Mouse (Mus musculus) monocyte, adult 59 days (primary cell): ENCODE data around the gene Cep170b. TPM values are rescaled to one million over a fixed set of nuclear protein-coding genes. Genes with fewer than 3 reads are reported as not detected.

Source experiments
- total RNA-seq, 2 experiments: library from RNA; stranded (reverse); gene quantifications; one replicate each; pipeline ENCODE4 v1.2.4; 2023

The Cep170b gene
- 1 to 10 TPM in 1 of 2 experiments, under 1 TPM in 1; 0.68 to 2.7 TPM for total RNA-seq

DNA sequence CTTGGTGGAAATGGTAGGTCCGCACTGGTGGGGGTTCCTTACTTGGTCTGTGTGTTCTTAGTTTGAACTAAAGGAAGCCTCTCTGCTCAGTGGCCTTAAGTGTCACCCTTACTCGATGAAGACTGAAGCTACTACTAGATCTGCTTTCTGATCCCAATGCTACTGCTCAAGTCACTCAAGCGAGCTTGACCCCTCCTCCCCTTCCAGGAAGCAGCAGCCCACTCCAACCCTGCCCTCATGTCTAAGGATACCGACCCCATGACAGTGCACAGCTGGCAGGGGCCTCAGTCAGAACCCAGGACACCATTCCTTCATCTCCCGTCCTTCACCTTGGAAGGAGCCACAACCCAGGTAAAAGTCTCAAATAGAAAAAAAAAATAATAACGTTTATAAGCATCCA is at the start of gene Cep170b:
Cep170b (plus strand) TSS at position 240 of the 400 bp plus-strand sequence.

DNA sequence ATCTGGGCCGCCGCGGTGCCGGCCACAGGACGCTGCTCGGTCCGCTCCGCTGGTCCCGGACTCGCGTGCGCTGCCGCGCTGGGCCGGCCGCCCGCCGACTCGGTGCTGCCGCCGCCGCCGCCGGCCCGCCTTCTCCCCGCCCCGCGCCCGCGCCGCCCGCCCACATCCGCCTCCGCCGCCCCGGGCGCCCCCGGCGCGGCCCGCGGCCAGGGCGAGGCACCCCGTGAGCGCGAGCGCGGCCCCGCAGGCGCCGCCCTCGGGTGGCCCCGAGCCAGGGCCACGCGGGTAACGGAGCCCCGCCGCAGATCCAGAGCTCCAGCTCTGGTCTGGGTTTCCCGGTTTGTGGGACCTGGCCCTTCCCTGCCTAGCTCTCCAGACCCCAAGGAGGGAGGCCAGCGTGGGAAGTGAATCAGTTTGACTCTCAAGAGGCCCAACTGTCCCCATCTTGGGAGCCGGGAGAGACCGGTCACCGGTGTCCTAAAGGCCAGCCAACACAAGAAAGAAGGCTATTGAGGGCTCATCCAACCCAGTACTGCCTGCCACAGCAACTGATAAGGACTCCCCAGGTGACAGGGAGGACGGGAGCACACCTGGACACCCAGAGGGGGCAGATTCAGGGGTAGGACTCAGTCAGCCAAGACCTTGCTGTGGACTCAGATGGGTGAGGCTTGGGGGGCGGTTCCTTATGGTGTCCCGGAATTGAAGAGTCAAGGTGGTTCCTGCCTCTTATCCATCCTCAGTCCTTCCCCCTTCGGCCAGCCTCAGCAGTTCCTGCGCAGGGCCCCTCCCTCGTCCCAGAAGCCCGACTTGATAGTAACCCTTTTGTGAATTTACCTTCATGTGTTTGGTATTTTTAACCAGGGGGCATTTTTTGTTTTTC is 45.9 kb upstream of the Cep170b start, which contains the start of gene Akt1:
Akt1 (minus strand) TSS at position 753 of the 880 bp plus-strand sequence.

DNA sequence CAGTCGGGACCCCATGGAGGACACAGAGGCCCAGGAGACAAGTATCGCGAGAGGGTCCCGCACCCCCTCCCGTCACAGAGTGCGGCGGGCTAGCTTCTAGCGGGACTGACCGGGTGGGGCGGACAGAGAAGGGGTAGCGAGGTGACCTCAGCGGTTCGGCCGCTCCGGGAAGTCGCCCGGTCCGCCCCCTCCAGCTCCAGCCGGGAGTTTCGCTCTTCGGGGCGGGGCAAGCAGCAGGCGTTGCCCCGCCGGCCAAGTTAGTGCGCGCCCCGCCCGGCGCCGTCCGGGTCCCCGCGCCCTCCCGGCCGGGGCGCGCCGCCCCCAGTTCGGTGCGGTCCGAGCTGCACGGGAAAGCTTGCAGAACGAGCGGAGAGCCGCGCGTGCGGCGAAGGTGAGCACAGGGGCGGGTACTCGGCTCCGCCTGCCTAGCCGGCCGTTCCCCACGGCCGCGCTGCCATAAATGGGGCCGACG is 41.7 kb upstream of the Cep170b start, which contains the start of gene Zbtb42:
Zbtb42 (plus strand) TSS at position 274 of the 472 bp plus-strand sequence.

DNA sequence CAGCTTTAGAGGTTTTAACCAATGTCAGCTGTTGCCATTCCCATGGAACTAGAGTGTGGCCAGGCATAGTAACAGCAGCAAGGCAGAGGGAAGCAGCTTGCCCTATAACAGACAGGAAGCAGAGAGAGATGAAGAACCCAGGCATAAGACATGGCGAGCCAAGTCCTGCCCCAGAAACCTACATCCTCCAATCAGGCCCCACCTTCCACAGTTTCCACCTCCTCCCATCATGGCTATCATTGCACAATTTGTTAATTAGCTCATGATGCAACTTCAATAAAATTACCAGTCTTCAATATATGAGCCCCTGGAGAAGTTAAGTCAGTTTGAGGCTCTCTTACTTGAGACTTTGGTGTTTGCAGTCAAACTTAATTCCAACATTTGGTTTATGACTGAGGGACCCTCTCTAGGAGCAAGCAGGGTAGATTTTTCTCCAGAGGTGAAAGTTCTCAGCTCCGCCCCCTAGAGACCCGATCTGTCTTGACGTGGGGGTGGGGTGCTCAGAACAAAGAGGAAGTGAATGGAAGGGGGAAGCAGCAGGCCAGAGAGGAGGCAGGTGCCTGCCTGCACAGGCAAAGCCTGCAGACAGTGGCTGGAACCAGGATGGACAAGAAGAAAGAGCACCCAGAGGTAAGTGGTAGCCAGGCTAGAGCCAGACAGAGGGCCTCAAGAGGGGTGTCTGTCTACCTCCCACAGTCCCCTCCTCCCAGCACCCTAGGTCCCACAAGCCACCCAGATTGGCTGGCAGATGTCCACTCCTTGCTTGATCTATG is 40.1 kb downstream of the Cep170b start, which contains the start of gene Pld4:
Pld4 (plus strand) TSS at position 502 of the 773 bp plus-strand sequence.

Other genes with a start within 250 kb of the Cep170b start
- not detected for gene A530016L24Rik, start 231.0 kb upstream of the Cep170b start, total RNA-seq
- gene Tmem179, start 203.7 kb upstream of the Cep170b start, total RNA-seq, result not detected
- gene Inf2, start 131.7 kb upstream of the Cep170b start, total RNA-seq, result 100 to 1,000 TPM; 111 TPM
- gene Adssl1, start 100.4 kb upstream of the Cep170b start, total RNA-seq, result 100 to 1,000 TPM in 1 of 2 experiments, 10 to 100 TPM in 1; 98.8 to 102 TPM
- 10 to 100 TPM; 39.1 to 43.4 TPM for gene Siva1, start 75.8 kb upstream of the Cep170b start, total RNA-seq
- gene Akt1, start 45.6 kb upstream of the Cep170b start, total RNA-seq, result 100 to 1,000 TPM; 265 to 273 TPM
- 10 to 100 TPM; 12.0 to 14.5 TPM for gene Zbtb42, start 41.6 kb upstream of the Cep170b start, total RNA-seq
- gene Pld4, start 40.2 kb downstream of the Cep170b start, total RNA-seq, result 1,000 to 10,000 TPM; 1,046 to 1,124 TPM
- gene Ahnak2, start 82.2 kb downstream of the Cep170b start, total RNA-seq, result 1 to 10 TPM; 4.4 to 5.4 TPM
- 1 to 10 TPM; 1.5 to 2.5 TPM for gene Clba1, start 88.5 kb downstream of the Cep170b start, total RNA-seq
- gene Cdca4, start 109.0 kb downstream of the Cep170b start, total RNA-seq, result 10 to 100 TPM; 16.6 to 17.5 TPM
- 100 to 1,000 TPM; 208 to 247 TPM for gene Gpr132, start 147.8 kb downstream of the Cep170b start, total RNA-seq
- gene Jag2, start 209.3 kb downstream of the Cep170b start, total RNA-seq, result 1 to 10 TPM; 3.6 to 4.5 TPM
- 10 to 100 TPM; 11.6 to 13.5 TPM for gene Nudt14, start 221.7 kb downstream of the Cep170b start, total RNA-seq